Mouse (Mus musculus) ES-Bruce4 (cell line): ENCODE measurements around the gene Epb41l1.

Experiments used
- CTCF ChIP-seq: IDR thresholded peaks from one replicate; pipeline ENCODE4 v1.8.1; 2011; ENCODE audit warnings: low read depth, low read length
- EP300 ChIP-seq: IDR thresholded peaks from 2 replicates; pipeline ENCODE4 v1.6.1; 2011; ENCODE audit warnings: low read depth, low read length; ENCODE audit not compliant: insufficient read depth
- POLR2A ChIP-seq: IDR thresholded peaks from one replicate; pipeline ENCODE4 v1.8.1; 2011; ENCODE audit warnings: low read length; ENCODE audit not compliant: insufficient read depth

GRCm38 (mm10) chr2:156518306-156518705 is 97.6 kb downstream of the Epb41l1 start:
- no peak for TF ChIP-seq CTCF
- TF ChIP-seq POLR2A = no peak
- no peak for TF ChIP-seq EP300
